Mouse (Mus musculus) liver, embryonic 16.5 days (tissue): ENCODE results near the gene Urah. TPM values are rescaled to one million over a fixed set of nuclear protein-coding genes. Genes with fewer than 3 reads are reported as not detected.

ENCODE experiments used
- ATAC-seq: fragments of 200-750 bp; cut with Nextera tagmentation; 2 replicates; pipeline ENCODE4 v1.8.0; 2017; ENCODE audit warnings: low read depth, mild to moderate bottlenecking, moderate number of reproducible peaks, moderate library complexity
- H3K27ac ChIP-seq: fragments of 300-500 bp; sonication (generic); 2 replicates; pipeline ENCODE4 v1.5.1; 2014; ENCODE audit warnings: mild to moderate bottlenecking, low read length
- H3K27me3 ChIP-seq: fragments of 300-500 bp; sonication (generic); 2 replicates; pipeline ENCODE4 v1.6.1; 2014; ENCODE audit warnings: low read depth, low read length, mixed read lengths; ENCODE audit not compliant: control insufficient read depth, insufficient read depth
- H3K36me3 ChIP-seq: fragments of 300-500 bp; sonication (generic); 2 replicates; pipeline ENCODE4 v1.6.1; 2014; ENCODE audit warnings: mild to moderate bottlenecking; ENCODE audit not compliant: control insufficient read depth, insufficient read depth
- H3K4me1 ChIP-seq: fragments of 300-500 bp; sonication (generic); 2 replicates; pipeline ENCODE4 v1.6.1; 2014; ENCODE audit warnings: low read depth, low read length, mixed read lengths; ENCODE audit not compliant: control insufficient read depth
- H3K4me2 ChIP-seq: fragments of 300-500 bp; sonication (generic); 2 replicates; pipeline ENCODE4 v1.6.1; 2014; ENCODE audit warnings: low read depth, low read length, mixed read lengths
- H3K4me3 ChIP-seq: fragments of 300-500 bp; sonication (generic); 2 replicates; pipeline ENCODE4 v1.5.1; 2014; ENCODE audit warnings: low read depth, mild to moderate bottlenecking, low read length
- H3K9ac ChIP-seq: fragments of 300-500 bp; sonication (generic); 2 replicates; pipeline ENCODE4 v1.6.1; 2014; ENCODE audit warnings: low read depth, low read length
- H3K9me3 ChIP-seq: fragments of 300-500 bp; sonication (generic); replicated peaks from 2 replicates; pipeline ENCODE4 v1.6.1; 2016; ENCODE audit warnings: low read length; ENCODE audit not compliant: control insufficient read depth
- WGBS: fragments of 180-500 bp; shearing (Covaris S2); extraction: QIAGEN DNeasy Blood & Tissue Kit; methylation state at CpG from one replicate; pipeline ENCODE4 v1.1.7; 2014; ENCODE audit not compliant: insufficient replicate concordance; 5-methylcytosine and 5-hydroxymethylcytosine counted together
- polyA plus RNA-seq: library from polyadenylated mRNA; unstranded; fragments of >200 nt; fragmentation: Nextera tagmentation; extraction: Ambion mirVana; gene quantifications from 2 replicates; pipeline ENCODE4 v1.2.1, GENCODE M21; 2015

Urah gene
- polyA plus RNA-seq, 1 experiment from 2014 or later: 32.9 TPM

DNA sequence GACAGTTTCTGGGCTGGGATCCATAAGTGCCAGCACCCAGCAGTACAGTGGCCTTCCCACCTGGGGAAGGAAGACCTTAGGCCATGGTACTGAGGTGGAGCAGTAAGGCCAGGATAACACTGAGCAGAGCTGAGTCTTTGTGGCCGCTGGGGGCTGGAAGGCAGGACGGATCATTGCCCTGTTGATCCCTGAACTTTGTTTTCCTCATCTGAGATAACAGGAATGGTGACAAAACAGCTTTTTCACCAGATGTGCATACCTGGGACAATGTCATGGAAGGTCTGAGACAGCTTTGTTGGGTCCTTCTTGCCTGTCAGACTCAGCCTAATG lies 905 bp downstream of the Urah start:
- Histone ChIP-seq H3K9me3 (no peaks in the 10 kb centered on the region), H3K4me3 (peak overlapping the region; percentile 15; the same call in 1 of the 2 replicates), H3K4me2 (peak overlapping the region; percentile 23; the same call in 1 of the 2 replicates), H3K27ac (peak overlapping the region; percentile 2; the same call in 1 of the 2 replicates), H3K4me1 (no peaks in the 10 kb centered on the region; the same call in 1 of the 2 replicates), H3K36me3 (no peaks in the 10 kb centered on the region), H3K9ac (peak overlapping the region; percentile 19; the same call in 1 of the 2 replicates), H3K27me3 (no peaks in the 10 kb centered on the region)
- WGBS: 56% methylated on average over 2 of the region's 2 CpGs
- ATAC-seq: peak; percentile 51

DNA sequence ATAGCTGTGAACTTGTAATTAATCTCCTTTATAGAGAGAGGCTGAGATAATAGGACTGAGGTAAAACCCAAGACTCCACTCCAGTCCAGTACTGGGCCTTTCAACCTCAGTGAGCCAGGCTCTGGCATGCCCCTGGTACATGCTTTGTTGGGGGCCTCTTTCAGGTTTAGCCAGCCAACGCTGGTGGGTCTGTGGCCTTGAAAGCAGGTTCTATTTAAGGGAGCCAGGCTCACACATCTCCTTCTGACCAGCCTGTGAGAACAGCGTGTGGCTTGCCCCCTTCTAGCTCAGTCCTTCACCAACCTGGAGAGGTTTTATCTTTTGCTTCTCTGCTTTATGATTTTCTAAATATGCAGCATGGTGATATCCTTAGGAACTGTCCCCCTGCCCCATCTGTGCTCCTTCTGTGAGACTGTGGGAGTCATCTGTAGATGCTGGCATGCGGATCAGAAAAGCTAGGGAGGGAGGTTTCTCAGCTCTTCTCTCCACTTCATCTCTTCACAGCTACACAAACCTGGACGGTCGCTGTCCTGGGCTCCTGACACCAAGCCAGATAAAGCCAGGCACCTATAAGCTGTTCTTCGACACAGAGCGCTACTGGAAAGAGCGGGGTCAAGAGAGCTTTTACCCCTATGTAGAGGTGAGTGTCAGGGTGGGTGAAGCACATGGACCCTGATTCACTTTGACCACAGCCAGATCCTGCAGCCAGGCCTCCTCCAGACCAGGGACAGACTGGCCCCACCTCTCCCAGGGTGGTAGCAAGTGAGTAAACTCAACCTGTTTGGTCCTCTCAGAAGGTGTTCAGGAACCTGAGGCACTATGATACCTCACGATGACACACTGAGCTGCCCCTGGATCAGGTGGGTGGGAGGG lies 1.7 kb downstream of the Urah start:
- Histone ChIP-seq H3K4me3 (no peak overlapping the region), H3K9me3 (no peaks in the 10 kb centered on the region), H3K27ac (no peak overlapping the region), H3K9ac (no peak overlapping the region), H3K27me3 (no peaks in the 10 kb centered on the region), H3K4me1 (no peaks in the 10 kb centered on the region; the same call in 1 of the 2 replicates), H3K36me3 (no peaks in the 10 kb centered on the region), H3K4me2 (no peak overlapping the region)
- 71% methylated on average over 9 of the region's 9 CpGs for whole genome bisulfite sequencing
- ATAC-seq: no peak

DNA sequence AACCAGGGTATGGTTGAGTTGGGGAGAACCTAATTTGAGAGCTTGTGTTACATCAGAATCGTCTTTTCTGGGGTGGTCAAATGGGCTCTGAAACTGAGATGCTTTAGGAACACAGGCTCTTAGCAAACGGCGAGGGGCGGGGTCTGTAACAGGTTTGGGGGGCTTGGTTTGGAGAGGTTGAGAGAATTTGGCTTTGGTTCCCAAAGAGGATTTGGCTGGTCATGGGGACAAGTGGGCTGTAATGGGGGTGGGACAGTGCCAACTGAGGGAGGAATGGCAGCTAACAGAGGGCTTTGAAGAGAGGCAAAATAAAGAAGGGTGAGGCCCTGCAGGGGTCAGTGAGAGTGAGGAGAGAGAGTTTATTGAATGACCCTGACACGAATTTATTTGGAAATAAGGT lies 4.7 kb downstream of the Urah start:
- ATAC-seq: no peak
- Histone ChIP-seq H3K9ac (no peak overlapping the region), H3K4me2 (no peak overlapping the region), H3K9me3 (no peaks in the 10 kb centered on the region), H3K36me3 (no peaks in the 10 kb centered on the region), H3K4me1 (no peaks in the 10 kb centered on the region; the same call in 1 of the 2 replicates), H3K27ac (no peak overlapping the region), H3K4me3 (no peak overlapping the region), H3K27me3 (peaks cover 6% of the 10 kb centered on the region)
- 48% methylated on average over 5 of the region's 5 CpGs for WGBS

DNA sequence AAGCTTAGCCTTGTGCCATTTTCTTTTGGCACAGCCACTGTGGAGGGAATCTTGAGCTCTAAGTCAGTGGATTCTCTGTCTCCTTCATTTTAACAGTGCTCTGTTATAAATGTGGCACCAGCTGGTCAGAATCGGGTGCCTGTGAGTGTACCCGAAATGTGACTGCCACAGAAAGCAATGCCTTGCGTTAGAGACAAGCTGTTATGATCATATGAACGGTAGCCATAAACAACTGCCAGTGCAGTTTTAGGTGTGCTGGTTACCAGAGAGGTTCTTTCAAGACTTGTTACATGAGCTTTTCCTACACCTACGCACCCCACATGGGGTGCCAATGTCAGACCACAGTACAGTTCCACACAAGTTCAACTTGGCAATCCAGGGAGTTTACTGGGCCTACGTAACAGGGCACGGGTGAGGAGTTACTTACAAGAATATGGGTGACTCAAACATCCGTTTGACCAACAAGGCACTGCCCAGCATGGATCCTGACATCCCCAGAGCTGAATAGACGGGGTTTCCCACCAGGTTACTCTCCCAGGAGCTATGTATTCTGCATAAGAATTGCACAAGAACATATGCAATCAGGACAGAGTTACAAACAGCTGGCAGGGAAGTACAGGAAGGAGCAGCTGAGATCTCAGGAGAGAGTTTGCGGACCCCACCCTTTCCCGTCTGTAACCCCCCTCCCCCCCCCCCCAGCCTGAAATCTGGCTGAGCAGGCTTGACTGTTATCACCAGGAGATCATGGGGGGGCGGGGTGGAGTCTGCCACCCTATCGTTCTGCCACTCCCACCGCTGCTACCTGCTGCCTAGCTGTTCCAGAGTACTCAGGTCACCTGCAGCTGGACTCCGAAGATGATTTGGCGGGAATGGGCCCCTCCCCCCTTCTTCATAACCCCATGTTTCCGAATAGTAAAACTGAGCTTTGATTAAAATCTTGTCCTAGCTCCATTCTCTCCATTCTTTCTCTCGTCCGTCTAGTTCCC lies 6.2 kb downstream of the Urah start:
- Histone ChIP-seq H3K36me3 (no peaks in the 10 kb centered on the region), H3K27me3 (peaks cover 6% of the 10 kb centered on the region)
- ATAC-seq: no peak

DNA sequence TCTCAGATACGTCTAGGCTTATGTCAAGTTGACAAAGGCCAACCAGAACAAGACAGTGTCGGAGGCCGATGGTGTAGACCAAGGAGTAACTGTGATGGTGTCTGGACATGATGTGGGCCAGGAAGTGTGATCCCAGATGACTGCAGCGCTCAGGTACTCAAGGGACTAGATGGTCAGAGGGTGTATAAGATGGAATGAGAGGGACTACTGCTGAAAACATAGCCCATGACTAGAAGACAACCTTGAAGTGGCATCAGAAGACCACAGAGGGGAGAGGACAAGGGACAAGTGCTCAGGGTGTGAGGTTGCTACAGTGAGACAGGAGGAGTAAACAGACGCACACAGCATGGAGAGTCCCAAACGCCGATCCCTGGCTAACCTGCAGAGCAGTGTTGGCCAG lies 9.0 kb downstream of the Urah start:
- WGBS: 54% methylated on average over 7 of the region's 7 CpGs

More for the DNA sequence above, 6.2 kb downstream of the Urah start:
- 32% methylated on average over 19 of the region's 19 CpGs for WGBS
- Histone ChIP-seq H3K27ac (no peak overlapping the region), H3K4me1 (no peaks in the 10 kb centered on the region), H3K9ac (no peak overlapping the region), H3K4me3 (no peak overlapping the region), H3K4me2 (no peak overlapping the region), H3K9me3 (no peaks in the 10 kb centered on the region)

DNA sequence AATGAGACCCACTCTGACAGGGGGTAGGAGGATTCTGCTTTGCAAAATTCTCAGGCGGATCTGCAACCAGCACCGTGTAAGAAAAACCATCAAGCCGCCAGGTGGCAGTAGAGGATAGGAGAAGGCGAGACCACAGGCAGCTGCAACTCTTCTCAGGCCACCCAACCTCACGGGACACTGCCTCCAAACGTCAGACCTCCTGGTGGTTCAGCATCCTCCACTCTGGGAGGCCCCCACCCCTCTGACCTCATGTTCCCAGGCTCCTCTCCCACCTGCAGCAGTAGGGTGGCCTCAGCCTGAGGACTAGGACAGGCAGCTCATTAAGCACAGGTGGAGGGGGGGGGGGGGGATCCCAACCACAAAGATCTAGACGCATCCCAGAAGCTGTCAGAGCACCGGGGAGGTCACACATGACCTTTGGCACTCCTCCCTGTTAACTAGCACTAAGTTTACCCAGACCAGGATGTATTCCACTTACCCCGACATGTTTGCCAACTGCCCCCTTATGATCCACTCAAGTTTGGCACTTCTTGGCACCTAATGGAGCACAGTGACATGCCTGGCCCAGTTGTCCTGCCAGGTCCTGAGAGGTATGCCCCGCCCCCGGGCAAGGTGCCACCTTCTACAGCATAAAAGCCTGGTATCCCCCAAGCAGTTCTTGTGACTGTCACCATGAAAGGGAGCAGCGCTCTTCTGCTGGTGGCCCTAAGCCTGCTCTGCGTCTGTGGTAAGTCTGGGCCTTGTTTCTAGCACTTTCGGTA lies 10.3 kb downstream of the Urah start, which contains the start of gene Scgb1c1:
Scgb1c1 (plus strand) TSS at position 643 of the 761 bp plus-strand sequence.
- H3K36me3 ChIP-seq: no peaks in the 10 kb centered on the region
- peaks cover 6% of the 10 kb centered on the region for H3K27me3 ChIP-seq

More for the DNA sequence above, 9.0 kb downstream of the Urah start:
- Histone ChIP-seq H3K36me3 (no peaks in the 10 kb centered on the region), H3K9me3 (no peaks in the 10 kb centered on the region), H3K27ac (no peak overlapping the region), H3K27me3 (peaks cover 6% of the 10 kb centered on the region), H3K4me1 (no peaks in the 10 kb centered on the region), H3K9ac (no peak overlapping the region), H3K4me3 (no peak overlapping the region), H3K4me2 (no peak overlapping the region)
- no peak for ATAC-seq

DNA sequence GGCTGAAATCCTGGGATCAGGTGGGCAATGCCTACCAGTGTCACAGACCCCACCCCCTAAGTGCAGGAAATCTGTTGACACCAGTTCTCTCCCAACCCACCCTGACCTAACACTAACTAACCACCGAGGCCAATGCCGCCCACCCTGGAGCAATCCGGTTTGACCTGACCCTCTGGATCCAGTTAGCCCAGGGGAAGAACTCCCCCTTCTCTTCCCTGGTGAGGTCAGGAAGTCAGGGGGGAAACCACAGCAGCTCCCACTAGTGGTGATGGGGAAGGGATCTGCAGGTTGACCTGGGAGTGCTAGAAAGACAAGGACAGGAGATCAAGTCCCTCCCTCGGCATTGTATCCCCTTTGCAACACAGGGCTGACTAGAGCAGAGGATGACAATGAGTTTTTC lies 10.9 kb downstream of the Urah start:
- Histone ChIP-seq H3K27me3 (peaks cover 6% of the 10 kb centered on the region), H3K9me3 (no peaks in the 10 kb centered on the region), H3K27ac (no peak overlapping the region), H3K9ac (no peak overlapping the region), H3K4me3 (no peak overlapping the region), H3K4me1 (no peaks in the 10 kb centered on the region), H3K36me3 (no peaks in the 10 kb centered on the region), H3K4me2 (no peak overlapping the region)
- ATAC-seq: no peak
- WGBS: 57% methylated on average over 4 of the region's 4 CpGs

More for the DNA sequence above, 10.3 kb downstream of the Urah start, which contains the start of gene Scgb1c1:
- H3K9ac ChIP-seq: no peak within 1 kb of the TSS
- peak; percentile 62 for ATAC-seq
- WGBS: 29% methylated on average over 14 of the region's 14 CpGs
- H3K9me3 ChIP-seq: no peaks in the 10 kb centered on the region
- H3K27ac ChIP-seq: no peak within 1 kb of the TSS
- H3K4me2 ChIP-seq: no peak within 1 kb of the TSS
- no peaks in the 10 kb centered on the region for H3K4me1 ChIP-seq
- H3K4me3 ChIP-seq: no peak within 1 kb of the TSS

DNA sequence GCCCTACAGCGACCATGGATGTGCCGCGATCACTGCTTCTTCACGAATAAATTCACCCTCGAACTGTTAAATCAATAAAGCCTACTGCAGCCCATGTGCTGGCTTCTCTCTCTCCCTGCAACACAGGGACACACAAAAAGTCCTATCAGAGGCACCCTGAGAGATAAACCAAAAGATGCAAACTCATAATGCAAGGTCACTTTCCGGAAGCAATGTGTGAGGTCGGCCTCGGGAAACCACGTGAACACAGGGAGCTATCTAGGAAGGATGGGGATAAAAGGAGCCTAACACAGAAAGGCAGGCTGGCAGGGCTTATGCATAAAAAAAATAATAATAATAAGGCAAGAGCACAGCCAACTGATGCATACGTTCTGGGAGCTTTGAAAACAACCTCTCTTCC lies 11.9 kb downstream of the Urah start:
- Histone ChIP-seq H3K36me3 (no peaks in the 10 kb centered on the region), H3K4me2 (no peak overlapping the region), H3K9me3 (no peaks in the 10 kb centered on the region), H3K9ac (no peak overlapping the region), H3K4me1 (no peaks in the 10 kb centered on the region), H3K4me3 (no peak overlapping the region), H3K27ac (no peak overlapping the region), H3K27me3 (peaks cover 6% of the 10 kb centered on the region)
- no peak for ATAC-seq
- WGBS: 64% methylated on average over 10 of the region's 10 CpGs
